Mouse (Mus musculus): ENCODE measurements around the gene Ccdc155. TPM values are rescaled to one million over a fixed set of nuclear protein-coding genes. Genes with fewer than 3 reads are reported as not detected.
"Not testable (repeated sequence)": the region's sequence is repeated elsewhere in the genome, so short reads cannot be mapped to it uniquely, and the experiment has no call there.

The Ccdc155 gene
- polyA plus RNA-seq, 1 experiment from 2014 or later, result 0.48 TPM

DNA sequence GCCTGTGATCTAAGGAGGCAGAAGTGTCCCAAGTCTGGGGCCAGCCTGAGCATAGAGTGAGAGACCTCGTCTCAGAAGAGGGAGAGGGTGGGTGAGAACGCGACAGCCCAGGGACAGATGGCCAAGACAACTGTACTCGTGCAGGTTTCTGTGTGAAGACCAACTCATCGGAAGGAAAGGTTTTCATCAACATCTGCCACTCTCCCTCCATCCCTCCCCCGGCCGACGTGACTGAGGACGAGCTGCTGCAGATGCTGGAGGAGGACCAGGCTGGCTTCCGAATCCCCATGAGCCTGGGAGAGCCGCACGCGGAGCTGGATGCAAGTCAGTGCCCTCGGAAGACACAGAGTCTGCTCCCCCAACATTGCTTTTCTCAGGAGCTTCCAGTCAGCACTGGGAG is 47.2 kb downstream of the Ccdc155 start:
- WGBS, result 84% methylated on average over 14 of the region's 14 CpGs
- no peaks in the 10 kb centered on the region for H3K9me3 ChIP-seq (replicated peaks)
- H3K27me3 ChIP-seq, result peaks cover 1% of the 10 kb centered on the region
- no peak overlapping the region for H3K27ac ChIP-seq
- H3K4me3 ChIP-seq, result no peak overlapping the region
- peaks cover 35% of the 10 kb centered on the region for H3K36me3 ChIP-seq
- H3K9ac ChIP-seq, result no peak overlapping the region
- H3K4me1 ChIP-seq, result peaks cover 15% of the 10 kb centered on the region
- ATAC-seq (ENCODE audit: low FRiP score), result no peak
- H3K4me2 ChIP-seq (replicated peaks), result no peak overlapping the region

DNA sequence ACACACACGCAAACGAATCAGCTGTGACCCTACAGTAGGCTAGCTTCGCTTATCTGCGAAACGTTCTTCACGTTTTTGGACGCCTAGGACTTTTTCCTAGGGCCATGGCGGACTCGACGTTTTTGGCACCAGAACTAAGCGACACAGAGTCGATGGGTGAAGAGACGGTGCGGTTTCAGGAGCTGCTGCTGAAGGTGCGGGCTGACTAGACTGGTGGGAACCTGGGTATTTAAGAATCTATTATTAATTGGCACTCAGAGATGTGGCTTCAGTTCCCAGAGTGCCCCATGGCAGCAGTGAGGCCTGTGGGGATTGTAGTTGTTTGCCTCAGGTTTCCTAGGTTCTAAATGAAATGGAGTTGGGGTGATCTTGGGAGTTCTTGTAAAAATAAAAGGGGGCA is 48.5 kb downstream of the Ccdc155 start:
- no peak for ATAC-seq (ENCODE audit: low FRiP score)
- Histone ChIP-seq H3K27ac (no peak overlapping the region), H3K36me3 (peaks cover 35% of the 10 kb centered on the region), H3K9ac (no peak overlapping the region), H3K4me2 (replicated peaks) (no peak overlapping the region), H3K4me3 (no peak overlapping the region), H3K9me3 (replicated peaks) (no peaks in the 10 kb centered on the region), H3K27me3 (no peaks in the 10 kb centered on the region), H3K4me1 (peaks cover 13% of the 10 kb centered on the region)
- WGBS, result 97% methylated on average over 15 of the region's 15 CpGs

DNA sequence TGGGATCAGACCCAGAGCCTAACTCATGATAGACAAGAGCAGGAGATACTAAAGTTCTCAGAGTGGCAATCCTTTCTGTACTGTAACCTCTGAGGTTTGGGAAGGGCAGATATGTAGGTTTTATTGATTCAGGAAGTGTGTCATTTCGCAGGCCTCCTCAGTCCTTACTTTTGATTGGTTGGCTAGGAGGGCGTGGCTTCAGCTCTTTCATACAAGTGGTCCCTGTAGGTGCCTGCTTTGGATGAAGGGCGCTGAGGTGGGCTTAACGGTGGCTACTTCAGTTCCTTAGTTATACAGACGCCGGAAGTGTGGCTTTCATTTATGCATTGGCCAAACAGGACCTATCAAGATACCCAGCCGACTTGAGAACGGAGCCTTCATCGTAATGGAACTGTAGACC is 49.1 kb downstream of the Ccdc155 start:
- Histone ChIP-seq H3K4me3 (no peak overlapping the region), H3K27ac (no peak overlapping the region), H3K4me2 (replicated peaks) (peak overlapping the region; percentile 73), H3K9ac (no peak overlapping the region), H3K4me1 (peaks cover 17% of the 10 kb centered on the region), H3K36me3 (peaks cover 34% of the 10 kb centered on the region), H3K27me3 (no peaks in the 10 kb centered on the region), H3K9me3 (replicated peaks) (no peaks in the 10 kb centered on the region)
- 85% methylated on average over 9 of the region's 9 CpGs for WGBS
- no peak for ATAC-seq (ENCODE audit: low FRiP score)

- Histone ChIP-seq H3K36me3 (peaks cover 29% of the 10 kb centered on the region), H3K4me3 (peak overlapping the region; percentile 64), H3K4me1 (peaks cover 17% of the 10 kb centered on the region), H3K4me2 (replicated peaks) (peak overlapping the region; percentile 73), H3K27ac (no peak overlapping the region), H3K9me3 (replicated peaks) (no peaks in the 10 kb centered on the region), H3K9ac (no peak overlapping the region), H3K27me3 (no peaks in the 10 kb centered on the region)
- ATAC-seq (ENCODE audit: low FRiP score), result no peak
- WGBS, result 79% methylated on average over 12 of the region's 12 CpGs
These were observed 49.6 kb downstream of the Ccdc155 start for GRCm38 (mm10) chr7:45154993-45155514.

GRCm38 (mm10) chr7:45154096-45154992 is 50.3 kb downstream of the Ccdc155 start, which contains the start of the genes Pih1d1 and Aldh16a1:
TSS of gene Pih1d1 (plus strand) at chr7:45154303.
TSS of gene Aldh16a1 (minus strand) at chr7:45154584.
- WGBS, result 5% methylated on average over 69 of the region's 69 CpGs
- peak within 1 kb of the TSS; percentile 94 for H3K27ac ChIP-seq
- peak within 1 kb of the TSS; percentile 81 for H3K9ac ChIP-seq
- H3K36me3 ChIP-seq, result peaks cover 22% of the 10 kb centered on the region
- H3K4me3 ChIP-seq, result peak within 1 kb of the TSS; percentile 64
- ATAC-seq (ENCODE audit: low FRiP score), result peak; percentile 96
- H3K9me3 ChIP-seq (replicated peaks), result no peaks in the 10 kb centered on the region
- H3K27me3 ChIP-seq, result no peaks in the 10 kb centered on the region
- peaks cover 17% of the 10 kb centered on the region for H3K4me1 ChIP-seq
- peak within 1 kb of the TSS; percentile 73 for H3K4me2 ChIP-seq (replicated peaks)

GRCm38 (mm10) chr7:45153586-45153985 is 51.1 kb downstream of the Ccdc155 start:
- peak overlapping the region; percentile 73 for H3K4me2 ChIP-seq (replicated peaks)
- no peaks in the 10 kb centered on the region for H3K9me3 ChIP-seq (replicated peaks)
- peak overlapping the region; percentile 81 for H3K9ac ChIP-seq
- 2% methylated on average over 5 of the region's 5 CpGs for WGBS
- H3K27me3 ChIP-seq, result no peaks in the 10 kb centered on the region
- peak overlapping the region; percentile 64 for H3K4me3 ChIP-seq
- H3K36me3 ChIP-seq, result peaks cover 15% of the 10 kb centered on the region
- ATAC-seq (ENCODE audit: low FRiP score), result 0 out of 2 replicates have a peak, but pooled peaks have one; percentile 2
- peak overlapping the region; percentile 94 for H3K27ac ChIP-seq
- peaks cover 17% of the 10 kb centered on the region for H3K4me1 ChIP-seq

DNA sequence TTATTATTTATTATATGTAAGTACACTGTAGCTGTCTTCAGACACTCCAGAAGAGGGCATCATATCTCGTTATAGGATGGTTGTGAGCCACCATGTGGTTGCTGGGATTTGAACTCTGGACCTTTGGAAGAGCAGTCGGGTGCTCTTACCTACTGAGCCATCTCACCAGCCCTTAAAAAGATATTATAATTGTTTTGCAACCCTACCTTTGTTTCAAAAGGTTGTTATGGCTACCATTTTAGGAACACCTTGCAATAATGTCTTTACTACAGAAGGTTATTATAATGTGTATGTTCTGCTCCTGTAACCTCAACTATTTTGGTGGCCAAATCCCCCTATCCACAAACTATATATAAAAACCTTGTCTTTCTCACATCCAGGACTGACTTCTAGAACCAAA is 51.6 kb downstream of the Ccdc155 start:
- not testable (repeated sequence) for H3K4me3 ChIP-seq; H3K27ac ChIP-seq; ATAC-seq (ENCODE audit: low FRiP score); H3K9me3 ChIP-seq (replicated peaks); H3K36me3 ChIP-seq; H3K27me3 ChIP-seq
- 95% methylated on average over 2 of the region's 2 CpGs for WGBS
- Histone ChIP-seq H3K4me1 (peaks cover 17% of the 10 kb centered on the region), H3K9ac (peak overlapping the region; percentile 81; the same call in 1 of the 2 replicates), H3K4me2 (replicated peaks) (peak overlapping the region; percentile 73)

DNA sequence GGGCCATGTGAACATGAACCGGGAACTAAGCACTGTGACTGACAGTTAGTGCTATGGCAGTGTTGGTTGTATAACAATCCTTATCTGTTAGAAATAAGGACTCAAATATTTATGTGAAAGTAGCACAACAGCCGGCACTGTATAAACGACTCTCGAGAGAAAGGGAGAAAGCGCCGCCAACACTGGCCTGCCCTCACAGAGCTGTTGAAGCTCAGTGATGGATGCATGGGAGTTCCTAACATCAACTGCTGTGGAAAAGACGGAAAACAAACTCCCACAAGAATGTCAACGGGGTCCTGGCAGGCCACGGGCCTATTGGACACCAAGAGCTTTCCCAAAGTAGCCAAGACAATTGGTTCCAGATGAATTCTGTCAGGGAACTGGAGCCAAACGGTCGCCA is 53.4 kb downstream of the Ccdc155 start:
- ATAC-seq (ENCODE audit: low FRiP score), result no peak
- Histone ChIP-seq H3K4me2 (replicated peaks) (no peak overlapping the region), H3K4me1 (peaks cover 17% of the 10 kb centered on the region), H3K27ac (no peak overlapping the region), H3K4me3 (no peak overlapping the region), H3K27me3 (no peaks in the 10 kb centered on the region), H3K36me3 (peaks cover 5% of the 10 kb centered on the region; the same call in 1 of the 2 replicates), H3K9me3 (replicated peaks) (no peaks in the 10 kb centered on the region), H3K9ac (no peak overlapping the region)
- 50% methylated on average over 11 of the region's 11 CpGs for WGBS

DNA sequence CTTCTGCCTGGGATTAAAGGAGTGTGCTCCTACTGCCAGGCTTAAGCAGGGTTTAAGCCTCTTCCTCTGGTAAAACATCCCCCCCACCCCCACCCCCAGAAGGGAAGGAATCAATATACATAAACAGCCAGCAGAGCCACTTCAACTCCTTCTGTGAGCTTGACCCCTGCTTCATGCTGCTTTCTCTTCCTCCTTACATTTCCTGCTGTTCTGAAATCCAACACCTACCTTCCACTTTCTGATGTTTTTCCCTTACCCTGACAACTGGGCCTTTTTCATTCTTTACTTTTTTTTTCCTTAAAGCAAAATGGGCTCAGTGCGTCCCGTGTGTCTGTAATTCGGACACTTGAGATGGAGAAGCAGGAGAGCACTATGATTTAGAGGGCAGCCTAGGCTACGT is 54.4 kb downstream of the Ccdc155 start:
- Histone ChIP-seq H3K36me3 (peaks cover 11% of the 10 kb centered on the region; the same call in 1 of the 2 replicates), H3K4me3 (no peak overlapping the region), H3K9ac (peak overlapping the region; percentile 36), H3K27me3 (no peaks in the 10 kb centered on the region), H3K4me1 (peaks cover 17% of the 10 kb centered on the region), H3K4me2 (replicated peaks) (no peak overlapping the region), H3K9me3 (replicated peaks) (no peaks in the 10 kb centered on the region), H3K27ac (no peak overlapping the region)
- 57% methylated on average over 4 of the region's 4 CpGs for WGBS
- no peak for ATAC-seq (ENCODE audit: low FRiP score)

DNA sequence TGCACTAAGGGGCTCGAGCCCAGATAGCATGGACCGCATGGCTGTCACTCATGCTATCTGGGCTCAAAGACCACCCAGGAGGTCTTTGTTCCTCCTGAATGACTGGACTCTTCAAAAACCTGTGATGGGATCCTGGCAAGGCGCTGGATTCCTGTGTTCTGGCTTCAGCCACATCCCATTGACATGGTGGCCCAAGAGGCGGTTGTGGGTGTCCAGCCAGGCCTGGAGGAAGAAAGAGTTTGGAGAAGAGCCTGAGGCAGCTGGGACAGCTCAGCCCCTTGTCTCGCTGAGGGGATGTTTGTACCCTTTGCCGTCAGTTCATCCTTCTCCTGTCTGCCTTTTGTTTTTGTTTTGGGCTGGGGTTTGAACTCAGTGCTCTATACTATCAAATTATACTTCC is 55.1 kb downstream of the Ccdc155 start:
- no peak overlapping the region for H3K4me3 ChIP-seq
- H3K27me3 ChIP-seq, result no peaks in the 10 kb centered on the region
- H3K9ac ChIP-seq, result no peak overlapping the region
- peaks cover 12% of the 10 kb centered on the region for H3K4me1 ChIP-seq
- ATAC-seq (ENCODE audit: low FRiP score), result no peak
- 31% methylated on average over 6 of the region's 6 CpGs for WGBS
- H3K9me3 ChIP-seq (replicated peaks), result no peaks in the 10 kb centered on the region
- no peak overlapping the region for H3K4me2 ChIP-seq (replicated peaks)
- H3K36me3 ChIP-seq, result peaks cover 19% of the 10 kb centered on the region
- H3K27ac ChIP-seq, result no peak overlapping the region

- ATAC-seq (ENCODE audit: low FRiP score), result no peak
- no peak overlapping the region for H3K9ac ChIP-seq
- H3K27ac ChIP-seq, result no peak overlapping the region
- H3K4me1 ChIP-seq, result peaks cover 11% of the 10 kb centered on the region
- no peaks in the 10 kb centered on the region for H3K9me3 ChIP-seq (replicated peaks)
- H3K27me3 ChIP-seq, result no peaks in the 10 kb centered on the region
- peaks cover 28% of the 10 kb centered on the region for H3K36me3 ChIP-seq
- 62% methylated on average over 4 of the region's 4 CpGs for WGBS
- H3K4me2 ChIP-seq (replicated peaks), result no peak overlapping the region
- no peak overlapping the region for H3K4me3 ChIP-seq
These were observed 56.1 kb downstream of the Ccdc155 start for GRCm38 (mm10) chr7:45148534-45149098.

GRCm38 (mm10) chr7:45147899-45148298 is 56.8 kb downstream of the Ccdc155 start:
- WGBS, result 85% methylated on average over 11 of the region's 11 CpGs
- peaks cover 36% of the 10 kb centered on the region for H3K36me3 ChIP-seq

More at GRCm38 (mm10) chr7:45147899-45148298, 56.8 kb downstream of the Ccdc155 start:
- no peaks in the 10 kb centered on the region for H3K27me3 ChIP-seq
- H3K27ac ChIP-seq, result no peak overlapping the region
- ATAC-seq (ENCODE audit: low FRiP score), result no peak
- H3K9me3 ChIP-seq (replicated peaks), result no peaks in the 10 kb centered on the region
- H3K4me3 ChIP-seq, result no peak overlapping the region
- H3K4me2 ChIP-seq (replicated peaks), result no peak overlapping the region
- H3K9ac ChIP-seq, result no peak overlapping the region
- peaks cover 7% of the 10 kb centered on the region for H3K4me1 ChIP-seq

Measured in hindbrain, embryonic 12.5 days (tissue).